Mouse (Mus musculus) C2C12 (cell line): ENCODE results near the gene Mau2. TPM values are rescaled to one million over a fixed set of nuclear protein-coding genes. Genes with fewer than 3 reads are reported as not detected.
"Not testable (repeated sequence)": the region's sequence is repeated elsewhere in the genome, so short reads cannot be mapped to it uniquely, and the experiment has no call there.

ENCODE experiments used
- H3K27me3 ChIP-seq: one replicate; pipeline ENCODE4 v1.6.1; 2011; ENCODE audit not compliant: control insufficient read depth, insufficient read depth, insufficient read length
- H3K36me3 ChIP-seq: one replicate; pipeline ENCODE4 v1.6.1; 2011; ENCODE audit not compliant: control insufficient read depth, insufficient read depth
- H3K4me3 ChIP-seq: one replicate; pipeline ENCODE4 v1.5.1; 2011; ENCODE audit warnings: mild to moderate bottlenecking, control low read depth; ENCODE audit not compliant: poor library complexity, insufficient read depth, severe bottlenecking
- H3K79me2 ChIP-seq: one replicate; pipeline ENCODE4 v1.6.1; 2011; ENCODE audit not compliant: control insufficient read depth, insufficient read depth
- H3K79me3 ChIP-seq: one replicate; pipeline ENCODE4 v1.6.1; 2011; ENCODE audit warnings: low read depth, control low read depth
- H3ac ChIP-seq: one replicate; pipeline ENCODE3; 2011; ENCODE audit warnings: low read depth; ENCODE audit not compliant: control insufficient read depth, insufficient read length
- CEBPB ChIP-seq: IDR thresholded peaks from one replicate; pipeline ENCODE4 v1.6.1; 2011; ENCODE audit warnings: low read depth, mild to moderate bottlenecking, control low read depth, moderate library complexity
- CTCF ChIP-seq: IDR thresholded peaks from one replicate; pipeline ENCODE4 v1.5.1; 2011; ENCODE audit not compliant: control insufficient read depth, insufficient read depth, insufficient read length
- FOSL1 ChIP-seq: IDR thresholded peaks from one replicate; pipeline ENCODE4 v1.8.0; 2011; ENCODE audit warnings: mild to moderate bottlenecking, low read length; ENCODE audit not compliant: poor library complexity, insufficient read depth, severe bottlenecking
- MAX ChIP-seq: IDR thresholded peaks from one replicate; pipeline ENCODE4 v1.6.1; 2011; ENCODE audit warnings: mild to moderate bottlenecking, control low read depth
- MYOD1 ChIP-seq: IDR thresholded peaks from one replicate; pipeline ENCODE4 v1.6.1; 2011; ENCODE audit warnings: low read depth; ENCODE audit not compliant: control insufficient read depth, insufficient read length
- MYOG ChIP-seq: IDR thresholded peaks from one replicate; pipeline ENCODE4 v1.6.1; 2011; ENCODE audit not compliant: control insufficient read depth, insufficient read length; ENCODE audit errors: extremely low read depth
- USF1 ChIP-seq: IDR thresholded peaks from one replicate; pipeline ENCODE4 v1.6.1; 2011; ENCODE audit warnings: low read depth, mild to moderate bottlenecking, control low read depth, moderate library complexity
- polyA plus RNA-seq: library from polyadenylated mRNA; unstranded; fragments of >200 nt; fragmentation: generic; extraction: Trizol; gene quantifications from one replicate; pipeline ENCODE4 v1.2.1, GENCODE M21; 2012; ENCODE audit warnings: missing spikeins

Mau2 gene
- polyA plus RNA-seq, 1 experiment, result 24.0 TPM

DNA sequence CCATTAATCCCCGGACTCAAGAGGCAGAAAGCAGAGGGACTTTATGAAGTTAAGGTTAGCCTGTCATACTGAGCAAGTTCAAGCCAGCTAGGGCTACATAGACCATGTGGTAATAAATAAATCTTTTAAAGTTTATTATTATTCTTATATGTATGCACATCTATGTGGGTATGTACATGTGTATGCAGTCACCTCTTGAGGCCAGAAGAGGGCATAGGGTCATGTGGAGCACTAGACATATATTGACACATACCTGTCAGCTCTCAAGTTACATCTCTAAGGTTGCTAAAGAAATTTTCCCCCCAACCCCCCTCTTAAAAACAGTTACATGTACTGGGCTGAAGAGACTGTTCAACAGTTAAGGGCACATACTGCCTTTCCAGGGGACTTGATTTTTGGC, 29.8 kb downstream of the Mau2 start:
- Histone ChIP-seq H3K79me3 (no peaks in the 10 kb centered on the region), H3K4me3 (no peak overlapping the region), H3K27me3 (no peaks in the 10 kb centered on the region), H3ac (no peak overlapping the region), H3K79me2 (no peaks in the 10 kb centered on the region), H3K36me3 (peaks cover 3% of the 10 kb centered on the region)
- no peak for TF ChIP-seq CEBPB
- no peak for TF ChIP-seq FOSL1
- no peak for TF ChIP-seq MYOG
- no peak for TF ChIP-seq MAX
- no peak for TF ChIP-seq CTCF
- no peak for TF ChIP-seq USF1
- TF ChIP-seq MYOD1, result no peak

GRCm38 (mm10) chr8:70012350-70012749, 30.2 kb downstream of the Mau2 start:
- H3ac ChIP-seq, result no peak overlapping the region
- TF ChIP-seq CTCF (no peak), USF1 (no peak), MYOG (no peak), FOSL1 (no peak), MAX (no peak), MYOD1 (no peak), CEBPB (no peak)

GRCm38 (mm10) chr8:70010796-70011195, 31.7 kb downstream of the Mau2 start:
- H3K79me3 ChIP-seq, H3K79me2 ChIP-seq, H3ac ChIP-seq, H3K27me3 ChIP-seq, H3K4me3 ChIP-seq, H3K36me3 ChIP-seq: not testable (repeated sequence)

More at GRCm38 (mm10) chr8:70012350-70012749, 30.2 kb downstream of the Mau2 start:
- Histone ChIP-seq H3K79me3 (no peaks in the 10 kb centered on the region), H3K36me3 (no peaks in the 10 kb centered on the region), H3K4me3 (no peak overlapping the region), H3K27me3 (no peaks in the 10 kb centered on the region), H3K79me2 (no peaks in the 10 kb centered on the region)

- H3K4me3 ChIP-seq, result no peak overlapping the region
- TF ChIP-seq MYOG (no peak), FOSL1 (no peak), CEBPB (no peak)
Observed at GRCm38 (mm10) chr8:70005178-70005577, 37.4 kb downstream of the Mau2 start.

GRCm38 (mm10) chr8:70004345-70004744, 38.2 kb downstream of the Mau2 start:
- Histone ChIP-seq H3K4me3 (no peak overlapping the region), H3K79me3 (no peaks in the 10 kb centered on the region), H3K79me2 (no peaks in the 10 kb centered on the region), H3K36me3 (no peaks in the 10 kb centered on the region), H3ac (no peak overlapping the region), H3K27me3 (no peaks in the 10 kb centered on the region)
- TF ChIP-seq CTCF (no peak), CEBPB (no peak), MYOD1 (no peak), USF1 (no peak), MYOG (no peak), FOSL1 (no peak), MAX (no peak)

More at GRCm38 (mm10) chr8:70005178-70005577, 37.4 kb downstream of the Mau2 start:
- H3K27me3 ChIP-seq, result no peaks in the 10 kb centered on the region
- no peaks in the 10 kb centered on the region for H3K36me3 ChIP-seq
- H3ac ChIP-seq, result no peak overlapping the region
- H3K79me3 ChIP-seq, result no peaks in the 10 kb centered on the region
- H3K79me2 ChIP-seq, result no peaks in the 10 kb centered on the region

GRCm38 (mm10) chr8:70003204-70003657, 39.3 kb downstream of the Mau2 start:
- TF ChIP-seq CEBPB (no peak), MAX (no peak), MYOD1 (no peak), FOSL1 (no peak), USF1 (no peak), MYOG (no peak), CTCF (no peak)
- Histone ChIP-seq H3K27me3 (no peaks in the 10 kb centered on the region), H3K4me3 (no peak overlapping the region), H3K79me2 (no peaks in the 10 kb centered on the region), H3K36me3 (no peaks in the 10 kb centered on the region), H3K79me3 (no peaks in the 10 kb centered on the region), H3ac (no peak overlapping the region)

GRCm38 (mm10) chr8:70001892-70002191, 40.7 kb downstream of the Mau2 start:
- H3K4me3 ChIP-seq, H3ac ChIP-seq, H3K79me2 ChIP-seq: not testable (repeated sequence)

More at GRCm38 (mm10) chr8:70001892-70002191, 40.7 kb downstream of the Mau2 start:
- H3K79me3 ChIP-seq, H3K36me3 ChIP-seq, H3K27me3 ChIP-seq: not testable (repeated sequence)
